Mouse (Mus musculus): Measurements from ENCODE around the gene Cdc6.

GRCm38 (mm10) chr11:98941826-98942550, 34.4 kb downstream of the Cdc6 start:
- TF ChIP-seq EP300 (IDR thresholded peaks at IDR 0.05; ENCODE audit: low read depth) = no peak
- no peak for TF ChIP-seq CTCF (IDR thresholded peaks at IDR 0.05; ENCODE audit: low read depth)
